Mouse (Mus musculus): Measurements from ENCODE around the gene 4930402H24Rik.

Gene 4930402H24Rik

DNA sequence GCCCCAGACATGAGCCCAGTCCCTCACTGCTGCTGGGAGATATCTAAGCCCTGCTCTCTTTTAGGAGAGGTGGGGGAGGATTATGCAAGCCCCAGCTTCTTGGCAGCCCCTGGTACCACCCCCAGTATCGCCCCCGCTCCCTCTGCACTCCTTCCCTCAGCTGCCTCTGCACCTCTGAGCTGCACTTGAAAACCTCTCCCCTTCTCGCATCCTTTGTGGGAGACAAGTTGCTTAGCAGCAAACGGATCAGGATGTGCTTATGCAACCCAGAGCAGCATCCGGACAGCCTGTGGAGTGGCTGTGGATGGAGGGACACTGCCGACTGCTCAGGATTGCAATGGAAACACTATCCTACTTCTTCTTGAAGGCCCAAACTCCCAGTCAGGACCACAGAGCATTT, 248.7 kb downstream of the 4930402H24Rik start:
- DNase-seq, result no peak

DNA sequence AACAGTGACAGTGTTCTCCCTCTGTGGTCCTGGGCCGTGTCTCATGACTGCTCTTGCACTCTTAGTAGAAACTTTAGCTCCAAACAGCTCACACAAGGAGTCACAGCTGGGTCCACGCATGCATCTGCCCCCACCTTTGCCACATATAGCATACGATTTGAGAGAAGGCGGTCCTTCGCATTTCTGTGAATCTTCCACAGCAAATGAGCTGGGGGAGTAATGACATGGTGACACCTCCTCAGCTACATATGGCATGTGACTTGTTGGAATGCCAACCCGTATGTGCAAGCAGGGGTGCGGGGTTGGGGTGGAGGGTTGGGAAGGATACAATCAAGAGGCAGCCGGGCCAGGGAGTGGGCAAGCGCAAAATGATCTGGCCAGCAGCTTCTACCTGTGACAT, 249.7 kb downstream of the 4930402H24Rik start:
- DNase-seq, result no peak

Measured in cerebellum, adult 11 months (tissue).